Mouse (Mus musculus): ENCODE measurements at regions not wholly inside any gene's neighbourhood (a gene's known extent, or its start where the extent isn't known, plus 50 kb on each side); places are given as distances from the start of the nearest gene placed in this dataset.

GRCm38 (mm10) chr10:44826271-44826670, 240.7 kb upstream of the Prep start:
- no peak for DNase-seq (ENCODE audit: low spot score in 2 of 2)

DNA sequence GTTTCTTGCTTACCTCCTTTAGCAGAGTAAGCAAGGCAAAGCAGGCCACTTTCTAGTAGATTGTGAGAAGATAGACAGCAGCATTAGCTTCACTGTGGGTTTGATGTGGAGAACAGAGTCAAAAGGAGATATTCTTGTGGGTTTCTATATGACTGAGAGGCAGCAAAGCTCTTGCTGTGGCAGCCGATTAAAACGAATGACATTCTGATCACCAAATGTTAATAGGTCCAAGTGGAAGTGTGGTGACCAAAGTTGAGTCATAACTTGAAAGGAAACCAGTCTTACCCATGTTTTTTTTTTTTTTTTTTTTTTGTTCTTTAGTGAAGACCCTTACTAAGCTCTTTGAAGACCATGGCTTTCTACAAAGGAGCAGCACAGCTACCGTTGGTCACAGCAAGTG, 245.3 kb upstream of the Prep start:
- no peak for DNase-seq (ENCODE audit: low spot score in 2 of 2)

GRCm38 (mm10) chr10:44820379-44820778, 246.6 kb upstream of the Prep start:
- no peak for DNase-seq (ENCODE audit: low spot score in 2 of 2)

DNA sequence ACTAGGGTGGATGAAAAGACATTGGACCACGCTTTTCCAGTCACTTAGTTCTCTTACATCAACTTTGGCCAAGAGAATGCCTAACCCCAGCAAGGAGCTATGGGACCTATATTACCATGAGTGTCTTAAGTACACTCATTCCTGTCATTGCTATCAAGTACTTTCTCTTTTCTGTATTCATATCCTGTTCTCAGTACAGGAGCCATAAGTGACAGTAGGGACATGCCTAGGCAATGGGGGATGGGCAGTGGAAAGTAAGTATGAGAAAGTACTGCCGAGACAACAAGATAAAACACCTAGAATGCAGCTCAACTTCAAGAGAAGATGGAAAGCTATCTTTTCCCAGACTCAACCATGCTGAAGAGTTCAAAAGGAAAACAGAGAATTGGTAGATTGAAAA, 247.6 kb upstream of the Prep start:
- no peak for DNase-seq (ENCODE audit: low spot score in 2 of 2)

- DNase-seq (ENCODE audit: low spot score in 2 of 2): no peak
Observed at GRCm38 (mm10) chr10:44818615-44819014, 248.4 kb upstream of the Prep start.

DNA sequence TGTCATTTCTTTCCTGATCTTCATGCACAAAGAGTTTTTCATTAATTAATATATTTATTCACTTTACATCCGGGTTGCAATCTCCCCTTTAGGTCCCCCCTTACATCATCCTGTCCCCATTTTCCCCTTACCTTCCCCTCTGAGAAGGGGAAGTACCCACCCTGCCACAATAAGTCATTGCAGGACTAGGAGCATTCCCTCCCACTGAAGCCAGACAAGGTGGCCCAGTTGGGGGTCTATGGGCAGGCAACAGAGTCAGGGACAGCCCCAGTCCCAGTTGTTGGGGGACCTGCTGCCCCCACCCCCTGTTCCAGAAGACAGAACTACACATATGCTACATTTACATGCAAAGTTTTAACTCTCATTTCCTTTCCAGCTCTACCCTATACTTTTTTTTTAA, 267.9 kb upstream of the Prdm1 start:
- no peak for DNase-seq (ENCODE audit: low spot score in 2 of 2)

DNA sequence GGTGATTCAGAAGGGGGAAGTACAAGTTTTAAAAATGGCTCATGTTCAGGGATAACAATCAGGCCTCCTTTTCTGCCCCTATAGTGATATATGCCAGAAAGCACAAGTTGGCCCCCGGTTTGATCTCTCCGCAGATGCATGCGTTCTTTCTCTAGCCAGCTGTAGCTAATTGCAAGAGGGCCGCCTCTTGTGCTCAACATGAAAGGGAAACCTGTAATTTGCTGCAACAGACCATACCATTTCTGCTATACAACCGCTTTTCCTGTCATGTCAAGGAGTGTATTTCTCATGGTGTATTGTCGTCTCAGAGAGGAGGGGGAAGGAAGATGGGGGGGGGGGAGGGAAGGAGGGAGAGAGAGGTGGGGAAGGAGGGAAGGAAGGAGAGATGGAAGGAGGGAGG, 257.1 kb upstream of the Prdm1 start:
- no peak for DNase-seq (ENCODE audit: low spot score in 2 of 2)

DNA sequence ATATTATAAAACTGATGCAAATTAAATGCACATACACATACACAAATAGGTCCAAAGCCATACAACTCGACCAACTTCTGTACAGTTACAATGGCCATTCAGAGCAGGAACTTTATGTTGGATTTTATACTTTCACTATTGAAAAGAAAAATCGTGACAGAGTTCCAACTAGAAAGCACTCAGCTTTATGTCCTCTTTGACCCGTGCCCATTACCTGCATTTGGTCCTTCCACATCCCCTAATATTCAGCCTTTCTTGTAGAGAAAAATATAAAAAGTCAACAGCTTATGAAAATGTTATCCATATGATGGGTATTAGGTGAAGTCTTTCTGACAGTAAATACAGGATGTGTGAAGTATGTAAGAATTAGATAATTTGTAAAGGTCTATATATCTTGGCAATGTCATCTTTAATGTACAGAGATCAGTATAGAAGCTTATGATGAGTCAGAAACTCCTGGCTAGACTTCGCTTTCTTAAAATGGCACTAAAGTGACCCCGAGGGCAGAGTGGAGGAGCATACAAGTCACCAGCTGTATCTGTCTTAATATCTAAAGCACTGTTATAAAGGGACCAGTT, 252.2 kb upstream of the Prdm1 start:
- DNase-seq (ENCODE audit: low spot score in 2 of 2): no peak

- no peak for DNase-seq (ENCODE audit: low spot score in 2 of 2)
Observed at GRCm38 (mm10) chr10:44779568-44780207, 251.4 kb upstream of the Prdm1 start.

DNA sequence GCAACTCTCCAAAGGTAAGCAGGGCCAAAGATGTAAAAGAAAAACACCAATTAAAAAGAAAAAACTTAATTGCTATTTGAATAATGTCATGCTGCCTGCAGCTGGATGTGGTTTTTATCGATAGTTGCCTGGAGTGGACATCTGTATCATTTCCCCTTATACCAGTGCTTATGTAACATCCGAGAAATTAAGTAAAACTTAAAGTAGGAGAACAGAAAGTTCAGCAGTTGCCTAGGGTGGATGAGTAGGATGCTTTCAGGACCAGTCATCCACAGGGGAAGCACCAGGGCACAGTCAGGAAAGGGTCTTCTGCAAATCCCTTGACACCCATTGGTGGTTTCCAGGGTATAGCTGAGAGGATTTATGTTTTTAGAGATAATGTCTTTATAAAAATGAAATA, 248.9 kb upstream of the Prdm1 start:
- DNase-seq (ENCODE audit: low spot score in 2 of 2): no peak

GRCm38 (mm10) chr10:44776175-44776574, 247.9 kb upstream of the Prdm1 start:
- DNase-seq (ENCODE audit: low spot score in 2 of 2): no peak

- no peak for DNase-seq (ENCODE audit: low spot score in 2 of 2)
Observed at GRCm38 (mm10) chr10:44765527-44765926, 237.2 kb upstream of the Prdm1 start.

GRCm38 (mm10) chr10:44763102-44763501, 234.8 kb upstream of the Prdm1 start:
- DNase-seq (ENCODE audit: low spot score in 2 of 2): no peak

DNA sequence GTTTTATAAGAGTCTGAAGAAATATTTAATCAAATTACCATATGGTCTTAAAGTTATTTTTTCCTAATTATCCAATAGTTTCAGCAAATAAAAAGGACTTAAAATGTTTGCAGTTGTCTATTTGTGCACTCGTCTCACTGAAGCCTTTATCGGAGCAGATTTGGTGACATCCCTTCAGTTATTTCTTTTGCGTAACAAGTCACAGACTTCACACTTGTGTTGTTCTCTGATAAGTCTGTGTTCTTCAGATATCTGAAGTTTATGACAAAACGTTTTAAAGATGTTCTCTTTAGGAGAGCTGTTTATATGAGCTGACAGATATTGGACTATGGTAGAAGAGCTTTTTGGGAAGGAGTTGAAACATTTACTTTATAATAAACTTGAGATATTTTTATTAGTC, 233.8 kb upstream of the Prdm1 start:
- no peak for DNase-seq (ENCODE audit: low spot score in 2 of 2)

DNA sequence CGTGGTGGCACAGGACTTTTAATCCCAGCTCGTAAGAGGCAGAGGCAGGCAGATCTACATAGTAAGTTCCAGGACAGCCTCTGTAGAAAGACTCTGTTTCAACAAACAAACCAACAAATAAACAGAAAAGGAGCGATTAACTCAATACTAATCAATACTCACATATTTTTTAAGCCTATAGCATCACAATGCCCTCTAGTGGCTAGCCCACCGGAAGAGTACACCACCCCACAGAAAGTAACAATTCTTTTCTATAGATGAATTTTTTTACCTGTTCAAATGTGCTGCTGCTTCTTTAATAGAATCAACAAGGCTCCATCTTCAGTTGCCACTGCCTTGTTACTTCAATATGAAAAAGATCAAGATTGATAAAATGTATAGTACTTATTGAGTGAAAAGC, 233.0 kb upstream of the Prdm1 start:
- no peak for DNase-seq (ENCODE audit: low spot score in 2 of 2)

DNA sequence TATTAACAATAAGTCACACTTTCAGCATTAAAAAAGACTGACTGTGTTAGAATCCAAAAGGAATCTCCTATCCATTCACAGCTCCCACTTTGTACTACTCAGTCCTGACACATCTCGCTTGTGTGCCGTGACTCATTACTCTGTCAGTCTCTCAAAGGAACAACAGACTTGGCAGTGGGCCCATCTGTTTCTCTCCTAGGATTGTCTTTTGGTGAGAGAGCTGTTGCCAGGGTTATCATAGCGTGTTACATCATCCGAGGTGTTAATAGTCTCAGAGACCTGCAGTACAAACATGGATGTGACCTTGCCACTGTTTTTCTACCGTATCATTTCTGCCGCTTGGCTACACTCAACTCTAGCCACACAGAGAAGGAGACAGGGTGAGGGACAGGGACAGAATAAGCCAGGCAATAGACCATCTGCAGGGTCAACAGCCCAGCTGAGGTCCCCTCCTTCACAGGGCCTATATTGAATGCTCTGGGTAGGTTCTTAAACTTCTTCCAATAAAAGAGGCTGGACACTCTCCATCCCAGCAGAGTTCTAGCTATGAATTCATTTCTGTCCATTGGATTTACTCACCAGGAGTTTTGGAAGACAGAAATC, 227.2 kb upstream of the Prdm1 start:
- no peak for DNase-seq (ENCODE audit: low spot score in 2 of 2)

DNA sequence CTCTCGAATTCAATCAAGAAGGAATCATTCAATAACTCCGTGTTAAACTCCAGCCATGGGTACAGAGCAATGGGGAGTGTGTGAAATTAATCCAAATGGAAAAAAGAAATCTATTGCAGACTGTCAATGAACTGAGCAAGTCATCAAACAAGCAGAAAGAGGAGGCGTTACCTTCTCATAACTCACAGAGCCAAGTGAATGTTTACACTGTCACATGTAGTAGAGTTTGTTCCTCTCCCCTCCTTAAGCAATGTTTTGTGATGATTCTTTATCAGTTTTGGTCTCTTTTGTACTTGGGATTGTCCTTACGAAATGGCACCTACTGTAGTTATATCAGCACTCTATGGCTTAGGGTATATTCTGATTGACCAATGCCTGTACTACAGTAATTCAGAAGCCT, 226.6 kb upstream of the Prdm1 start:
- DNase-seq (ENCODE audit: low spot score in 2 of 2): no peak

GRCm38 (mm10) chr10:44752719-44753390, 224.6 kb upstream of the Prdm1 start:
- DNase-seq (ENCODE audit: low spot score in 2 of 2): no peak

DNA sequence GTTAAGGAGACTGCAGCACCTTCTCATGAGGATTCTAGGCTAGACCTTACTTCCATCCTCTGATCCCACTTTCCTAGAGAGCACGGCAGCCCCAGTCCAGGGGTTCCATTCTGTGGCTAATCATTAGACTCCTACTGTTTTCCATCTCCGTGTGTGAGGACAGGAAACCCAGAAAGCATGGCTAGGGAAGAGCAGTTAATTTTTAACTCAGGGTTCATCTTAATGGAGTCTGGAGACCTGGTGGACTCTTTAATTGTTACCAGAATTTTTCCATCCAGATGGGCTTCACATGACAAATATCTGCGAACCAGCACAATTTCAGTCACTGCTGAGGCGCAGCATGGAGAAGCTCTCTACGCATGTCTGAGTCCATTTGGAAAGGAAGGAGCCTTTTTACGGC, 222.8 kb upstream of the Prdm1 start:
- DNase-seq (ENCODE audit: low spot score in 2 of 2): no peak

GRCm38 (mm10) chr10:44749206-44749605, 220.9 kb upstream of the Prdm1 start:
- DNase-seq (ENCODE audit: low spot score in 2 of 2): no peak

- DNase-seq (ENCODE audit: low spot score in 2 of 2): no peak
Observed at GRCm38 (mm10) chr10:44747419-44747818, 219.1 kb upstream of the Prdm1 start.

GRCm38 (mm10) chr10:44744221-44744620, 215.9 kb upstream of the Prdm1 start:
- DNase-seq (ENCODE audit: low spot score in 2 of 2): no peak

DNA sequence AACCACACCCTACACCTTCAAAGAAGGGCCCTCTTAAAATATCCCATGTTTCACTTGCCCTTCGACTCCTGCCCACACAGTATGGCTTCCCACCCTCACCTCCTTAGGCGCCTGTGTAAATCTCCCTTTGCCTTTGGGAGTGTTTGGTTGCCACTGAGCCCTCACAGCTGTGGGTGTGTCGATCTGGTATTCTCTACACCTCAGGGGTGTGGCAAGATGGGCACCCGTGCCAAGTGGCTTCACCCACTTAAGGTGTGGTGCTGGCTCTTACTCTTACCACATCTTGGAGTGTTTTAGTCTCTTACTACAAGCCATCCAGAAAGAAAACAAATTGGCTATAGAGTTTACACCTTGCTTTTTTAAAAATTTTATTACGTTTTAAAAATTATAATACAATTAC, 205.3 kb upstream of the Prdm1 start:
- no peak for DNase-seq (ENCODE audit: low spot score in 2 of 2)

Data from urinary bladder, adult 18-20 months (tissue).